Mouse (Mus musculus) heart, postnatal 0 days (tissue): Measurements from ENCODE around the gene Olfr613.

Experiments
- CTCF ChIP-seq: IDR thresholded peaks from 2 replicates; pipeline ENCODE4 v1.5.1; 2016; ENCODE audit warnings: antibody characterized with exemption, control low read depth, low read depth
- EP300 ChIP-seq: IDR thresholded peaks from 2 replicates; pipeline ENCODE4 v1.6.1; 2016; ENCODE audit warnings: antibody characterized with exemption, low read depth

GRCm38 (mm10) chr7:103572761-103573160 lies 24.9 kb downstream of the Olfr613 start, which contains the start of gene Olfr617:
- TF ChIP-seq CTCF = no peak
- TF ChIP-seq EP300 = no peak
